Mouse (Mus musculus) left cerebral cortex, adult 8-10 months (tissue): ENCODE results near the gene Cfap65. TPM values are rescaled to one million over a fixed set of nuclear protein-coding genes. Genes with fewer than 3 reads are reported as not detected.
A peak's percentile ranks its signal among the peaks of the same experiment; 100 is the strongest.

Experiments used
- DNase-seq, 2 experiments: peaks; one replicate each; pipeline ENCODE4 v3.0.0; 2022; ENCODE audit warnings: low spot score in 2 of 2
- total RNA-seq, 4 experiments: library from RNA; stranded (reverse); gene quantifications; 2 replicates each; pipeline ENCODE4 v1.2.4; 2022

Cfap65 gene
- total RNA-seq, 4 experiments from 2014 or later: 2.6 to 4.8 (median 3.8) TPM

DNA sequence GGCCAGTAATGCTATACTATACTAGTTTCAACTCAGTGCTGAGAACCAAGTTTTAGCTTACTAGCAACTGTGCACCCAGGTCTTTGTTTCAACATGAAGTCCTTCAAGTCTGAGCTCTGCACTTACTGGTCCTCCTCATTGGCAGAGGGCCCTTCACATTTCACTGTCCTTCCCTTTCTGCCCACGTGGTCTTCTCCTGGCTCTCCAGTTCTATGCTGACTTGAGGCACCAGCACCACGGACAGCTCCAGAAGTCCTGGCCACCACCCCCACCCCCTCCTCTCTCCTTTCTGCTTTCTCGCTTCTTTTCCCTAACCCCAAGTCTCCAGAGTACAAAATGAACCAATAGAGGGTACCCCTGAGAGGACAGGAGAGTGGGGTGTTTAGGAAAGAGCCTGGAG, 4.4 kb upstream of the Cfap65 start:
- no peak for DNase-seq

DNA sequence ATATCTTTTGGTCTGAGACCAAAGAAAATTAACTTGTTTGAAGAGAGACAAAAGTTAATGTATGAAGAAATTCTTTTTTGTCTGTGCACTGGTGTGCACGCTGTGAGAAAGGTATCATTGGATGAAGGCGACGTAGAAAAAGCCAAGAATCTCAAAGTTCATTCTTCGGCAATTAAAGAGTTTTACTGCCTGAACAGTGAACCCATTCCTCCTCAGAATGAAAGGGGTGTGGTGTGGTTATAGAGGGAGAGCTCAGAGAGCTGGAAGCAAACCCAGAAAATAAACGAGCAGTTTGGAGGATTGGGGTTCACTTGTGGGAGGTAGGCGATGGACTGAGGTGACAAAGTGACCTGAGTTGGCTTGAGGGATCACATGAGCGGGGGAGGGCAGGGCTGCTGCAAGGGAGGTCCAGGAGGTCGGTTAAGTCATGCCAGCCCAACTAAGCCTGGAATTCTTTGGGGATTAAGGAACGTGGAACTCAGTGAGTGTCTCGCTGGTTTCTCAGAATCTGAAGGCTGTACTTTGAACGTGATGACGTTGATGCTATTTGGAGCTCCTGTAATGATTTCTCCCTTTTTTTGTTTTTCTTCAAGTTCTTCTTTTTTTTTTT, 927 bp upstream of the Cfap65 start:
- DNase-seq: no peak

DNA sequence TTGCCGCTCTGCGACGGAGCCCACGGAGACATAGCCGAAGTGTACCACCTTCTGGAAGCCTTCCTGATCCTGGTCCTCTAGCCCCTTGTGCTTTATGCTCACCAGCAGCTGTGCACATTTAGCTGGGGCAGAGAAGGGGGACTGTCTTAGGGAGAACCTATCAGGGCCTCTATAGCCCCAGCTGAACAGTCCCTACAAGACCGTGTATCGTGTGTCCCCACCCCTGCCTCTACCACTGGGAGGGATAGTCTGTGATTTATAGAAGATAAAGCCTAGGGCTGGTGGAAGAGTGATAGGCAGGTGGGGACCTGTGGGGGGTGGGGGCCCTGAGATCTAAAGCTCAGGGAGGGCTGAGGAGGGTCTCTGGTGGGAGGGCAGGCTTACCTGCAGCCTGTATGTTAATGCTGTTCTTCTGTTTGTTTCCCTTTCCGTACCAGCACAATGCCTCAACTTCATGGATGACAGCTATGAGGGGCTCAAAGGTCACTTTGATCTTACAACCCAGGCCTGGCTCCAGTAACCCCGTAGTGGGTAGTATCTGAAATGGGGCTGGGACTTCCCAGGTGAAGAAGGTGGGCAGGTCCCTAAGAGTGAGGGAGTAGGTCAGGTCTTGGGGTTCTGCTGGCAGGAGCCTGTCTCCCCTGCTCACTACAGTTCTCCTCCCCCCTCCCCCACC, 7.6 kb downstream of the Cfap65 start:
- DNase-seq: no peak

DNA sequence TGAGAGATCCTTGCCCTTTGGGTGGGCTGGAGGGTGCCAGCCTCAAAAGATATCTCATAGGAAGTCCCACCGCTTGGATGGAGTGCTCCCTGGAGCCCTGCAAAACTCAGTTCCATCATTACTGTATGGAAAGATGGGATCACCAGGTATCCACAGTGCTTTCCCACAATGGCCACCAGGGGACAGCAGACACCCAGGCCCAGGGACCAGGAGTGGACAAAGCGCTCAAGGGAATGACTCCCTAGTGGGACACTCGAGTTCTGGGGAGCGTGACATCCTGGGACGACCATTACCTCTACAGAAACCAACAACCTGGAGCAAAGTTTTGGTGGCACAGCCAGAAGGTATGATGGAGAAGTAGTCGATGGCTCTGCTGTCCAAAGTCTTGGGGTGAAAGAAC, 8.7 kb downstream of the Cfap65 start:
- no peak for DNase-seq

DNA sequence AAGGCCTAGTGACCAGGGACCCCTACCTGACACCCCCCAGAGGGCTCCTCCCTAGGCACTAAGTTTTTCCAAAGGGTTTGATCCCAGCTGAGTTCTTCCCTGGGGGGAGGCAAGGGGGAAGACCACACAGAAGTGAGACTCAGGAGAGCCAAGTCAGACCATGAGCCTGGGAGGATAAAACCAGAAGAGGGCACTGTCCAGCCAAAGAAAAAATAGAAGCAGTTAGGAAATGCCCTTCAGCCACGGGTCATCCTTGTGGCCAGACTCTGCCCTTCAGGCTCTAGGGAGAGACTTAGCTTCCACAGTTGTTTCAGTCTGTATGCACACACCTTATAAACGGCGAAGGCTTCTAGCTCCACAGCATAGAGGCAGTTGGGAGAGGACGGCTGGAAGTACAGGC, 10.9 kb downstream of the Cfap65 start:
- no peak for DNase-seq

DNA sequence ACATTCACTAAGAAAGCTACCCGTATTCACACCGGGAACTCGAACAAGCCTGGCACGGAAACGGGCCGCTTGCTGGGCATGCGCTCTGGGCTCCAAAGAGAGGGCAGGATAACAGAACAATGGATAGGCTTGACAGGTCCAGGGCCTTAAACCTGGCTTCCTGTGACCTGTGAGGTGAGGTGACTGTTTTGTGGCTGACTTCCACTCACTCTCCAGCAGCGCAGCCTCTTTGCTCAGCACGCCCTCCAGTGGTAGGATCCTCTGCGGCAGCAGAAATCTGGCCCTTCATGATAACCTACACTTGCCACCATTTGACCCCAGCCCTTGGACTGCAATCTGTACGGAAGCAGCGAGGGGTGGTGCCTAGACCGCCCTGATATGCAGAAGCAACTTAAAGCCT, 19.7 kb downstream of the Cfap65 start:
- no peak for DNase-seq

DNA sequence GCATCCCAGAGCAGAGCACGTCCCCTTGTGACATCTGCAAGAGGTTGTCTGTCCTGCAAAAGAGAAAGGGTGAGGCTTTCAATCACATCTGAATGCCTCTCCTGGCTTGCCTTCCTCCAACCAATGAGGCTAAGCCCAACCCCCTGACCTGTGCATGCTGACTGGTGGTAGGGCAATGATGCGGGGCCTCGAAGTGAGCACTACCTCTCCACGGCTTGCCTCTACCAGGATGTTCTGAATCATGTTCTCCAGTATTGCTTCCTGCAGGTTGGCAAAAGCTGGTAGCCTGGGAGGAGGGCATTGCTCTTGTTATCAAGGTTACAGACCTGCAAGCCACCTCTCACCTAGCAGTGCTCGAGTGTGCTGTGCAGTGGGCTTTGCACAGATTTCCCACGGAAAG, 33.2 kb downstream of the Cfap65 start:
- DNase-seq: no peak

DNA sequence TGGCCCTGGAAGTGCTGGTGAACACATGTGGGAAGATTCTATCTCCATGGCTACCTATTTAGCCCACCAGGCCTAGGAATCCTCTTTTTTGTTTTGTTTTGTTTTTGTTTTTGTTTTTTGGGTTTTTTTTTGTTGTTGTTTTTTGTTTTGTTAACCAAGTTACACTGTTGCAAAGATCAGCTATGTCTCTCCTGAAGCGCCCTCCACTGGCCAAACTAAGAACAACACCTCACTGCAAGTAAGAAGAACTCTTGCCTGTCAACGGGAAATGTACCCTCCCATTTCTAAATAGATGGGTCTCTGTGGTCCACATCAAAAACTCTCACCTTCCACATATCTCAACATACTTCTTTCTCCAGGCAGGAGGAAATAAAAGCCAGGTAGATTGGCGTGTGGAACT, 33.7 kb downstream of the Cfap65 start:
- peak in 1 of 2 experiments; percentile 55 for DNase-seq

DNA sequence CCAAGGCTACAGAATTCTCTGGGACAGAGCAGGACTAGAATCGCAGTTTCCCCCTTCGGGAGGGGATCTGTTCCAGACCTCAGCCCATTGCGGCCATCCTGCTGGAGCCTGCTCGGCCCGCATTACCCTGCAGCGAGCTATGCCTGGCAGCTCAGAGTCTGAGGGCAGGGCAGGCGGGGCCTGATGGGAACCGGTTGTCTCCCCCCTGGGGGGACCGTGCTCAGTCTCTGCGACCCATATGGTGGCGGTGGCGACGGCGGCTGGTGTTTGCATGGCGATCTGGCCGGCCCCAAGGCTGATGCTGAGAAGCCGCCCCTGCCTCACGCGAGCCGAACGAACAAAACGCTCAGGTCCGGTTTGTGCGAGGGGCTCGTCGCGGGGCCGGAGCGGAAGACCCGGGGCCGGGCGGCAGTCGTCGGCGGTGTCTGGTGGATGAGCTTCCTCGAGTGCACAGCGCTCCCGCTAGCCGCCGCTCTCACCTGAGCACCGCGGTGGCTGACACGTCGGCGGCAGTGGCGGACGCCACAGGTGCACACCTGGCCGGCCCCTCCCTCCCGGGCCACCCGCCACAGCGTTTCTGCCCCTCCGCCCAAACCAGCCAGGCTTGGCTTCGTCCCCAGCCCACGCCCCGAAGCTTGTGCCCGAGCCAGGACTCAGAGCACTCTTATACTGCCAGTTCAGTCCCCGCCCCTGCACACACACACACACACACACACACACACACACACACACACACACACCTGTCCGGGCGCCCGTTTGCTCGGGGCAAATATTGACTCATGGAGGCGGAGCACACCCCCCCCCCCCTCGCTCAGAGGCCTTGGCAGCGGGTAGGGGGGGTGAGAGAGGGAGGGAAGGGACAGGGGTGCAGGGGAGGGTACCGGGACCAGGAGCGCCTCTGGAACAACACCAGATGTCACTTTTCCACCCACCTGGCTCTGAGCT, 34.8 kb downstream of the Cfap65 start:
- no peak for DNase-seq

DNA sequence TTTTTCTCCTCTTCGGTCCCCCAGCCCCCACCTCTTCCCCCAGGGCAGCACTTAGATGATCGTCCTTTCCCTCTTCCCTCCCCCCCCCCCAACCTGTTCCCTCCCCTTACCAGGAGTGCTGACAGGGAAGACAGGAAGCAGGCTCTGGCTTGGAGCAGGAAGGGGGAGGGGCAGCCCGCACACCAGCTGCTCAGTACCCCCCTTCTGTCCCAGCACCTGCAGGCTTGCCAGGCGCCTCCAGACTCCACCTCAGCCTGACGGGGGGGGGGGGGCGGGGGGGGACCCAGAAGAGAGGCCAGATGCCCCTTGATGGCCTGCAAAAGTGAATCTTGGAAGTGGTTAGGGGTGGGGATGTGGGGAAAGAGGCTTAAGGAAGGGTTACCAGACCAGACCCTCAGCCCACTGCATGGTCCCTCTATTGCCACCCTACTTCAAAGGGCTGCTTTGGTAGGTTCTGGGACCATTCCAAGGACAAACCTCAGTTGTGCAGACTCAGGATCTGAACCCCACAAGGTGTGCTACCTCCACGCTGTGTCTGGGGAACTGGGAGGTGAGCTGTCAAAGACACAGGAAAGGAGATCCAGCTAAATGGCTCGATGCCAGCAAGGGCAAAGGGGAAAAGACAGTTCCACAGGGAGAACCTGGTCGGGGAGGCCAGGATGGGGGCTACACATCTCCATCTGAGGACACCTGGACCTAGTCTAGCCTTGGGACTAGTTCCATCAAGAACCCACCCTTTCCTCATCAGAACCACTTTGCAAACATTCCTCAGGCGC, 36.6 kb downstream of the Cfap65 start:
- no peak for DNase-seq

DNA sequence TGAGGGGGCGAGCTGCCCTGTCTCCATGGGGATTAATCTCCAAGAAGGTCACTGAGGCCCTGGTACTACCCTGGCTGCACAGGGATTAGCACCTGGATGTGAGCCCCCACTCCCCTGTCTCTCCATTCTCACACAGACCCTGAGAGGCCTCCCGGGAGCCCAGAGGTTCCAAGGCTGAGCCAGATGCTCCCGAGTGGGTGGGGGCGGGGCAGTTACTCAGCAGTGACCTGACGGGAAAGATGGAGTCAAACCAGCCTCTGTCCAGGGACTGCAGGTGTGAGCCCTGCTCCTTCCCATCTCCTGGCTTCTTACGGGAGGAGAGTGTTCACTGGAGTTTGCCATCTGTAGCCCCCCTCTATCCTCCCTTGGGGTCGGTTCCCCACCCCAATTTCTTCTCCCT, 37.4 kb downstream of the Cfap65 start:
- DNase-seq: no peak

DNA sequence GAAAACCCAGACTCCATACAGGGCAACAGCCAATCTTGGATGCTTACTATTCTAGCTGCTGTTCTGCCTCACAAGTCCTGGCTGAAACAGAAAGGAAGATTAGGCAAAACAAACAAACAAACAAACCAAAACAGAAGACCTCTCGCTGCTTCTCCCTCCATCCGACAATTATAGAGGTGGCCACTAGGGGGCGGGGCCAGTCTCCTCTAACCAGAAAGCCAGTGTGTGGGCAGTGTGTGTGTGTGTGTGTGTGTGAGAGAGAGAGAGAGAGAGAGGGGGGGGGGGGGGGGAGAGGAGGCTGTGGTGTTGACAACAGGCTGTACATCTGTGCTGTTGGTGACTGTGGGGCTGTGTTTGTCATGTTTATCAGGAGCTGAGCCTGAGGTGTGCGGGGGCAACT, 40.4 kb downstream of the Cfap65 start:
- no peak for DNase-seq

DNA sequence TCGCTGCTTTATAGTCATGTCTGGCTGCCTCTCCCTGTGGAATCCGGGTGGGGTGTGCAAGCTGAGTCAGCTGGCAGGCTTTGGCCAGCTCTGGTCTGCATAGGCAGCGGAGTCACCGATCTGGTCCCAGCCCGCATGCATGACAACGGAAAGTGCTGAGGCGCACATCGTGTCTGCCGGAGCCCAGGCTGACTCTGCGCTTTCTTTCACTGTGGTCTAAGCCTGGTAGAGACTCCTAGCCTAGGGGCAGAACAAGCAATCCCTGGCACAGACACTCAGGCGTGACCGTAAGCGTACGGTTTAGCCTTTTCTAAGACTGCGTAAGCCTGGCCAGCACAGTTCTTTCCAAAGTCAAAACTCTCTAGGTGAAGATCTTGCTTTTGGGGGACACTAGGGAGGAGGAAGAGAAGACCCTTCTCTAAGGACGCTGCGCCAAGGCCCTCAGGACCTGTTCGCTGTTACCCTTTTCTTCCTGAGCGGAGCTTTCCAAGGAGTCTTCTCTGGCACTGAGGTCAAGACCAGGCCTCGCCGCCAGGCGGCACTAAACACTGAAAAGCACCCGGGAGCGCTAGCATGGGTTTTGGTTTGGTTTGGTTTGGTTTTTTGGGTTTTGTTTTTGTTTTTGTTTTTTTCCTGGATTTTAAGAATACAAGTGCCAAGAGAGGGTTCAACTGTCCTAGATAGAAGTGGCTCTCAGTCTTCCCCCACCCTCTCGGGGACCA, 42.1 kb downstream of the Cfap65 start, which contains the start of gene Cryba2:
Cryba2 (minus strand) TSS at position 10 of the 722 bp plus-strand sequence.
- DNase-seq: no peak

DNA sequence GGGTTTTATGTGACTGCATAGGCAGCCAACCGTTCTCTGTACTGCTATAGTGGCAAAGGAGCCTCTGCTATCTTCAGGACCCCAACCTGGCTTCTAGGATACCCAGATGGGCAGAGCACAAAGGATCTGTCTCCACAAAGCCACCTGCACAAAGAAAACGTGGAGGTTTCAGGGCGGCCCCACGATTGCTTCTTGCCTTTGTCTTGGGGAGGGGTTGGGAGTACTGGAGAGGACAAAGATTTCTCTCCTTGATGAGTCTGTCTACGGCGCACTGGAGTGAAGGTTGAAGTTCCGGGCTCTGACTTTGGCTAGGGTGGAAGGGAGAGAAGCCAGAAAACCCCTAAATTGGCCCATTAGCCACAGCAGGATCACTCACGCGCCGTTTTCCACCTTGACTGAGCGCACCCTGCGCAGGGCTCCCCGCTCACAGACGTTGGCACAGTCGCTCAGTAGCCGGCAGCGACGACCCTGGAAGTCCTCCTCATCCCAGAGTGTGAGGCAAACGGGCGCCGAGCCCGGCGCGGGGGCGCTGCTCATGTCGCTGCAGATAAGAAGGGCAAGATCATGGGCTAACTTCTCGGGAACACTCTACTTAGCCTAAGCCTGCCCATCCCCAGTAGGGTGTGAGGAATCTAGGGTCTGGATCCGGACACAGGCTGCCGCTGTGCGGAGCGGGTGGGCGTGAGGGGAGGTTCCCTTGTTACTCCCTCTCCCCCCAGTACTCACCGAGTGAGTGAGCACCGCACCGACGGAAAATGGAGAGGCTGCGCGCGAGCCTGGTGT, 42.9 kb downstream of the Cfap65 start:
- DNase-seq: no peak

DNA sequence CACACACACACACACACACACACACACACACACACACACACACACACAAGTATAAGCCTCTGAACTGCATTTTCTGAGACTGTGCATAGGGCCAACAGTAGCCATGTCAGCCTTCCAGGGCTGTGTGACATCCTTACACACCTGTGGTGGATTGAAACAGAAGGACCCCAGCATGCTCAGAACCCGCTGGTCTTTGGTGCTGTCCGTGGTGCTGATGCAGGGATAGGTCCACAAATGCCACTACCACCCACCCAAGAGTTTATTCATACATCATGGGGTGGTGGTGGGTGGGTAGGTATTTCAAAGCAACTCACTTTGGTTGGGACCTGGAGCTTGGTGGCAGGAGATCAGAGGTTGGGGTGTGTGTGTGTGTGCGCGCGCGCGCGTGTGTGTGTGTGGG, 43.9 kb downstream of the Cfap65 start:
- DNase-seq: no peak

DNA sequence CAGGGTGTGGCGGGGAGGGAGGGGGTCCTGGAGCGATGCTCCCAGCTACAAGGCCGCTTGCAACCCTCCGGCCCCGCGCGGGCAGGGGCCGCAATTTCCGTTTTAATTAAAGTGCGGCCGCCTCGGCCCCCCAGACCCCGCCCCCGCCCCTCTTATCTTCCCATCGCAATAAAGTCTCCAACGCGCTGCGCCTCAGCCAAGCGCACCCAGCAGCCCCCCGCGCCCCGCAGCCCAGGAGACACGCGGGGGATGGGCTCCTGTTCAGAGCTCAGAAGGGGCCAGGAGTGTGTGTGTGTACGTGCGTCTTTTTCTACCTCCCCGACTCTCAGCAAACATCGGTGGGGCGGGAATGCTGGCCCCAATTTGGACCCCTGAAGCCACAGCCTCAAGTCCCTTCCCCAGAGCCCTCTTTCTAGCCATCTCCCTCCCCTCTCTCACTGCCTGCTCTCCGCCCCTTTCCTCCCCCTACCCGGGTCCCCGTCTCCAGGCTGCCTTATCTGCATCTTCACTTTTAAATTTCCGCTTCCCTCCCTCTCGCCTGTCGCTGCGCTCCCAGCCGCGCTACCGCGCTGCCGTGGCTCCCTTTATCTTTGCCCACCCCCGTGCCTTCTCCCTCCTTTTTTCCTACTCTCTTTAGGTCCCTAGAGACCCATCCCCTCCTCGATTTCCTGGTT, 49.9 kb downstream of the Cfap65 start, which contains the start of gene Fev:
Fev (minus strand) TSS at position 51 of the 674 bp plus-strand sequence.
- DNase-seq: no peak

DNA sequence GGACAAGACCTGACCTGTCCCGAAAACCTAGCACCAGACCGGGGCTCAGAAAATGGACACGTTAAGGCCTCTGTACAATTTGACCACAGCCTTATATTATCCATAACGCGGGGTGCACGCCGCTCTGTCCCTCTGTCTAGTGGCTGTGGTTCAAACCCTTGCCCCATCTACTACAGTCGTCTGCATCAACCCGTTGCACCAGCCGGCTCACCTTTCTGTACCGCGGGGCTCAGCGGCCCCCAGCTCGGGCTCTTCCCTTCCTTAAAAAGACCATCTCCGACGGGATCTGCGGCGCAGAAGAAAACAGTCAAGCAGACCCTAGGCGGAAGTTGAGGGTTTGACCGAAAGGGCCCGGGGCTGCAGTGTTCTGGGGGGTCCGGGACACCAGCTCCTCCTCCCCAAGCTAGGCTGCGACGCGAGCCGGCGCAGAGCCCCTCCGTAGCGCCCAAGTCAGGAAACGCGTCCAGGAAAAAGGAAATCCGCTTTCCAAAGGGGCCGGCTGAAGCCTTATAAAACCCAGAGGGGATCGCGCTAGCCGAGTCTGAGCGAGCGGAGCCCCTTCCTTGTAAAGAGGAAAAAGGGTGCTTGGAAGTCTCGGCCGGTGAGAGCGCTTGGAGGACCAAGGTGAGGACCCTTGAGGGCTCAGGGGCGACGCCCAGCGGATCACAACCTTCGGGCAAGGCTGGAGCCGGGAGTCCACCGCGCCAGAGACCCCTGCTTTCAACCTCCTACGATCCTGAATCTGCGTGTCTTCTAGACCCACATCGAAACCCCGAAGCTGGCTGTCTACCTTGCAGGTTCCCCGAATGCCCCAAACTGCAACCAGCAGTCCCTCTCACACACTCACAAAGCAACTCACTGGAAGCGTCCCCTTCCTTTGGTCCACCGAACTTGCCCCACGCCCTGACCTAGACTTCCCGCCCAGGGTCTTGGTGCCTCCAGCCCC, 50.9 kb downstream of the Cfap65 start:
- no peak for DNase-seq

DNA sequence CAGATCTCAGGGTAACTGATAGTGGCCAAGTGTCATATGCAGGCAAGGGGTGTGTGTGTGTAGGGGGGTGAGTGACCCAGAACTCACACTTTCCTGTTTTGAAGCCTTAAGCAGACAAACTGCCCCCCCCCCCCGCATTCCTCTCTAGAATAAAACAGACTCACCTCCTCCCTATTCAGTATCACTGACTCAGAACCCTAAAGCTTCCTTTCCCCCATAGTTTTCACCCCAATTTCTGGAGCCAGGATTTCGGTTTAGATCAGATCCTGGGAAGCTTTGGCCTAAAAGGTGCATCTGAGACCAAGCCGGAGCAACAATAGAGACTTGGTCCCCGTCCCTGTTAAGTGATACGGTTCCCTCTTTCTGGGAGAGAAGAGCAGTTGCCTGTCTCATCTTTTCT, 52.0 kb downstream of the Cfap65 start:
- DNase-seq: no peak
